Mouse (Mus musculus): ENCODE results near the gene Ubap1l. TPM values are rescaled to one million over a fixed set of nuclear protein-coding genes. Genes with fewer than 3 reads are reported as not detected.

The Ubap1l gene
- polyA plus RNA-seq, 1 experiment: 0.75 TPM

DNA sequence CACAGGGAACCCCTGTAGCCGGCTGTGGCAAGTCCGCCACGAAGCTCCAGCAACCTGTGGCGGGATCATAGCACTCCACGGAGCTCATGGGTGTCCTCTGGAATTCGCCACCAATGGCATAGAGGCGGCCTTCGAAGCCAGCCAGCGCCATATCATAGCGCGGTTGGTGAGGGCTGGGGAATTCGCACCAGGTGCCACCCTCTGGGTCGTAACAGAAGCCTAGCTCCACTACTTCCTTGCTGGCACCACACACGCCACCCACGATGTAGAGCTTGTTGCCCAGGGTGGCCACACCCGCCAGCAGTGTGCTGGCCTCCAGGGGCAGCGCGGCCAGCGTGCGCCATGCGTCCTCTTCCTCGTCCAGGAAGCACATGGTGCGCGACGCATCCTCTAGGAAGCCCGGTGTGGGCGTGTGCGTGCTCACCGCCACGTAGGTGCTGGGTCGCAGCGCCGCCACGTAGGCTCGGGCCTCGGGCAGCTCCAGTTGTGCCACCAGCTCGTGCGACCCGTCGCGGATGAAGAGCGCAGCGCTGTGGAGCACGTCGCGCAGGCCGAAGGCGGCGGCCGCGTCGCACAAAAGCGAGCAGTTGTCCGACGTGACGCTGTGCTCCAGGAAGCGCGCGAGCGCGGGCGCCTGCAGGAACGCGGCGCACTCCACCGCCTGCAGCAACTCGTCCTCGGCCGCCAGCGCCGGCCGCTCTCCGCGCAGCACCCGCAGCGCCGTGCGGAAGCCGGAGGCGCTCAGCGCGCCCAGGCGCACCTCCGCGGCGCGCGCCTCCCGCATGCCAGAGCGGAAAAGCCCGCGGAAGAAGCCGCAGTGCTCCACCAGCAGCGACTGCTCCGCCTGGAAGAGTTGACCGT lies 30.1 kb downstream of the Ubap1l start:
- H3K27ac ChIP-seq (replicated peaks; ENCODE audit: low read depth, low read length): no peak overlapping the region
- H3K4me3 ChIP-seq (ENCODE audit: insufficient read depth, low read depth, low read length): peak overlapping the region; percentile 41
- H3K4me1 ChIP-seq (ENCODE audit: control insufficient read depth, insufficient read depth, insufficient read length, low read length): peaks cover 12% of the 10 kb centered on the region

DNA sequence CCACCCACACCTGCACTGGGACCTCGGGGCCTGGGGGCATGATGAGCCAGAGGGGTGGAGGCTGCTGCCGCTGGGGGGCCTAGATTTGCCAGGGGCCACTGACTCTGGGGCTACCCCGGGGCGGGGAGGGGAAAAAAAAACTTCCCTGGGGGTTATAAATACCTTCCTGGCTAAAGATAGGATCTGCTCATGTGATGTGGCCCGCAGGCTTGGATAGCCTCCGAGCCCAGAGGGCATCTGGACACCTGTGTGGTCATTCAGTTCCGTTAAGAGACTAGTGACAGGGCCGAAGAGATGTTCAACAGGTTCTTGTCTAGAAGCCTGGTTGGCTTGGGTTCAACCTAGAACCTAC lies 30.7 kb downstream of the Ubap1l start, which contains the start of gene Kbtbd13:
Kbtbd13 (minus strand) TSS at position 40 of the 352 bp plus-strand sequence.
- Histone ChIP-seq H3K4me1 (ENCODE audit: control insufficient read depth, insufficient read depth, insufficient read length, low read length) (peaks cover 12% of the 10 kb centered on the region), H3K27ac (replicated peaks; ENCODE audit: low read depth, low read length) (peak within 1 kb of the TSS; percentile 26; the same call in 1 of the 2 replicates), H3K4me3 (ENCODE audit: insufficient read depth, low read depth, low read length) (peak within 1 kb of the TSS; percentile 41)

DNA sequence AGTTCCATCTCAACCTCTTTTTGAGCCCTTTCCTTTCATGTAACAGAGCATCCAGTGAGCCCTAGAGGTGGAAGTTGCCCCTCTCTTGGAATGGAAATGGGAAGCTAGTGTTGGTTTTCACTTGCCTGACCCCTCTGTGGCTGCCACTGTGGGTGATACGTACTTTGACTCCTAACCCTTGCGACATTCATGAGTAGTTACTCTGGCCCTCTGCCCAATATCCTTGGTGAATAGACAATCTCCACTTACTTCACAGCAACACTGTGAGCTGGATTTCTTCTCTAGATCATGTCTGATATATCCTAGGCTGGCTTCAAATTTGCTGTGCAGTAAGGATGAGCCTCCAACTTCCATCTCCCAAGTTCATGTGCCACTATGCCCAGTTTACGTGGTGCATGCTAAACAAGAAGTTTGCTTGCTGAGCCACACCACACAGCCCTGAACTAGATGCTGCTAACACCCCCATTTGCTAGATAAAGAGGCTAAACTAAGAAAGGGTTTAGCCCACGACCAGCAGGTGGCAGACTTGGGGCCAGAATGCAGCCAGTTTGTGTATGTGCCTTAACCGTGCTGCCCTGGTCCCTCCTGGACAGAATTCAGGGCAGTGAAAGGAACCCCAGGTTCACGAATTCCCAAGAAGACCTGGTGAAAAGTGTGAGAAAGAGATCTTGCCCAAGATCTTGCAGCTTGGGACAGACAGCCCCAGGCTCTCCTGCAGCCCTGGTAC lies 32.0 kb downstream of the Ubap1l start:
- peak overlapping the region; percentile 66 for H3K27ac ChIP-seq (replicated peaks; ENCODE audit: low read depth, low read length)
- H3K4me1 ChIP-seq (ENCODE audit: control insufficient read depth, insufficient read depth, insufficient read length, low read length): peaks cover 12% of the 10 kb centered on the region
- H3K4me3 ChIP-seq (ENCODE audit: insufficient read depth, low read depth, low read length): no peak overlapping the region

- Histone ChIP-seq H3K27ac (replicated peaks; ENCODE audit: low read depth, low read length) (peak overlapping the region; percentile 95), H3K4me3 (ENCODE audit: insufficient read depth, low read depth, low read length) (no peak overlapping the region), H3K4me1 (ENCODE audit: control insufficient read depth, insufficient read depth, insufficient read length, low read length) (peaks cover 12% of the 10 kb centered on the region)
These were observed 32.8 kb downstream of the Ubap1l start for GRCm38 (mm10) chr9:65393606-65394005.

DNA sequence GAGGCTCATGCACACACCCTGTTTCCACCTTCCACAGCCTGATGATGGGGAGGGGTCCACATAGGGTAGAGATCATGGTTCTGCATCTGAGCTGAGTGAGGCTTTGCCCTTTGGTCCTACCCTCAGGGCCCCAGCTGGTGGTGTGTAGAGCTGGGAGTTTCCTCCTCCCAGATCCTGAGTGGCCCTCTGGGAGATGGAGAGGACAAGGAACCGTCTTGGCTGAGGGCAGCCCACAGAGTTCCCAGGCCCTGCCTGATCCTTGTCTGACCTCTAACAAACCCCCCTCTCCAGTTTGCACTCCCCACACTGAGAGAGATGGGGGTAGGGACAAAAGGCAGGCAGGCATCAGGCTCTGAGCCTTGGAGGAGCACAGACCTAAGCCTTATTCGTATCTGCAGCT lies 33.5 kb downstream of the Ubap1l start:
- peaks cover 10% of the 10 kb centered on the region for H3K4me1 ChIP-seq (ENCODE audit: control insufficient read depth, insufficient read depth, insufficient read length, low read length)
- peak overlapping the region; percentile 95 for H3K27ac ChIP-seq (replicated peaks; ENCODE audit: low read depth, low read length)
- H3K4me3 ChIP-seq (ENCODE audit: insufficient read depth, low read depth, low read length): no peak overlapping the region

DNA sequence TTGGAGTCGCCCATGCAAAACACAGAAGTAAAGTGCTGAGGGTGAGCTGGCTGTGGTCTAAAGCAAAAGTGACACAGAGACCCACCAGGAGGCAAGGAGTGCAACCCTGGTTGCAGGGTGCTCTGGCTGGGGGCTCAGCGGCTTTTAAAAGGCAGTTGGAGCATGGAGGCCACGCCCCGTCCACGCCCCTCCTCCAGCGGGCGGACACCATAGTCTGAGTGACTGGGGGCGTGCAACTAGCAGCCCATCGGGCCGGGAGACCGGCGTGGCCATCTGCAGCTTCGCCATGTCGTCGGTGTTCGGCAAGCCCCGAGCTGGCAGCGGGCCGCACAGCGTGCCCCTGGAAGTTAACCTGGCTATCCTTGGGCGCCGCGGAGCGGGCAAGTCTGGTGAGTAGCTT lies 37.4 kb downstream of the Ubap1l start, which contains the start of gene Rasl12:
Rasl12 (plus strand) TSS at position 228 of the 400 bp plus-strand sequence.
- Histone ChIP-seq H3K27ac (replicated peaks; ENCODE audit: low read depth, low read length) (peak within 1 kb of the TSS; percentile 93), H3K4me3 (ENCODE audit: insufficient read depth, low read depth, low read length) (peak within 1 kb of the TSS; percentile 76), H3K4me1 (ENCODE audit: control insufficient read depth, insufficient read depth, insufficient read length, low read length) (peaks cover 12% of the 10 kb centered on the region)

- Histone ChIP-seq H3K27ac (replicated peaks; ENCODE audit: low read depth, low read length) (peak overlapping the region; percentile 93), H3K4me1 (ENCODE audit: control insufficient read depth, insufficient read depth, insufficient read length, low read length) (peaks cover 14% of the 10 kb centered on the region), H3K4me3 (ENCODE audit: insufficient read depth, low read depth, low read length) (peak overlapping the region; percentile 76)
These were observed 39.1 kb downstream of the Ubap1l start for GRCm38 (mm10) chr9:65399934-65400333.

GRCm38 (mm10) chr9:65404331-65405183 lies 43.7 kb downstream of the Ubap1l start:
- Histone ChIP-seq H3K4me1 (ENCODE audit: control insufficient read depth, insufficient read depth, insufficient read length, low read length) (peaks cover 23% of the 10 kb centered on the region), H3K4me3 (ENCODE audit: insufficient read depth, low read depth, low read length) (peak overlapping the region; percentile 30), H3K27ac (replicated peaks; ENCODE audit: low read depth, low read length) (peak overlapping the region; percentile 89)

DNA sequence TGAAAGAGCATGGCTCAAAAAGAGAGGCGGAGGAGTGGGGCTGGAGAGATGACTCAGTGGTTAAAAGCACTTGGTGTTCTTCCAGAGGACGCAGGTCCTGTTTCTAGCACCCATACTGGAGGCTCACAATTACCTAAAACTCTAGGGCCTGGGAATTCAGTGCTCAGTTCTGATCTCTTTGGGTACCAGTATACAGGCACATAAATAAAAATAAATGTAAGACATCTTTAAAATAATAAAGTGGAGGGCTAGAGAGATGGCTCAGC lies 44.3 kb downstream of the Ubap1l start:
- peak overlapping the region; percentile 89 for H3K27ac ChIP-seq (replicated peaks; ENCODE audit: low read depth, low read length)
- peaks cover 25% of the 10 kb centered on the region for H3K4me1 ChIP-seq (ENCODE audit: control insufficient read depth, insufficient read depth, insufficient read length, low read length)
- H3K4me3 ChIP-seq (ENCODE audit: insufficient read depth, low read depth, low read length): 0 out of 2 replicates have a peak overlapping the region, but pooled peaks have one; percentile 8

GRCm38 (mm10) chr9:65407327-65407726 lies 46.5 kb downstream of the Ubap1l start:
- Histone ChIP-seq H3K27ac (replicated peaks; ENCODE audit: low read depth, low read length) (peak overlapping the region; percentile 78), H3K4me3 (ENCODE audit: insufficient read depth, low read depth, low read length) (no peak overlapping the region), H3K4me1 (ENCODE audit: control insufficient read depth, insufficient read depth, insufficient read length, low read length) (peaks cover 27% of the 10 kb centered on the region)

- no peak overlapping the region for H3K4me3 ChIP-seq (ENCODE audit: insufficient read depth, low read depth, low read length)
- peaks cover 25% of the 10 kb centered on the region for H3K4me1 ChIP-seq (ENCODE audit: control insufficient read depth, insufficient read depth, insufficient read length, low read length)
- H3K27ac ChIP-seq (replicated peaks; ENCODE audit: low read depth, low read length): peak overlapping the region; percentile 78
These were observed 47.0 kb downstream of the Ubap1l start for GRCm38 (mm10) chr9:65407861-65408260.

DNA sequence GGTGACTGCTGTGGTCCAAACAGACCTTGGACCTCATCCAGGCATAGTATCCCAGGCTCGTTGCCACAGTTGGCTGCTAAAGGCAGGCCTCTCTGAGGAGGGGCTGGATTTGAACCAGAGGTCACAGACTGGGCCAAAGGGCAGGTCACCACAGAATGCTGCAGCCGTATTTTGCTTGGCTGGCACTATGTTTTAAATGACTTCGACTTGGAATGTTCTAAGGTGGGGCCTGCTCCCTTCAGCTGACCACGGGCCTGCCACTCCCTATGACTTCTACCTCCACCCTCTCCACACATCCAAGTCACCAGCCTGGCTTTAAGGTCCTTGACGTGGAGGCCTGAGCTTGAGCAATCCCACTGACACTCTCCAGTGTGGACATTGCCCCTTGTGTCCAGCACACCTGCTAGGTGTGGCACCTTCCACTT lies 48.0 kb downstream of the Ubap1l start:
- Histone ChIP-seq H3K4me1 (ENCODE audit: control insufficient read depth, insufficient read depth, insufficient read length, low read length) (peaks cover 17% of the 10 kb centered on the region; the same call in 1 of the 2 replicates), H3K4me3 (ENCODE audit: insufficient read depth, low read depth, low read length) (no peak overlapping the region), H3K27ac (replicated peaks; ENCODE audit: low read depth, low read length) (peak overlapping the region; percentile 80)

DNA sequence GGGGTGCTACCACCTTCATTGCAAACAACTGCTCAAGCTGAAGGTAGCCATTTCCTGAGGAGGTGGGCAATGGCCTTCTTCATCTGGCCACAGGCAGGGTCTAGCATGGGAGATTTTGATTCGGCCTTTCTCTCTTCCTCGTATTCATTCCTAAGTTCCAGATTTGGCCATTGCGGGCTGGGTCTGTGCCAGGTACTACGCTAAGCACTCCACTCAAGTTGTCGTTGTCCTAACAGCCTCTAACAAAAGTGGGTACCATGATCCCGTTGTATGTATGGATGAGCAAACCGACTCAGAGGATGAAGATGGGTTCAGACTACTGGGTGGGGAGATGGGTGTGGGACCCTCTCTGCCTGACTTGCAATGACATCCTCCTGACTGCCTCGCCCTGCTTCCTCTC lies 49.5 kb downstream of the Ubap1l start:
- Histone ChIP-seq H3K27ac (replicated peaks; ENCODE audit: low read depth, low read length) (0 out of 2 replicates have a peak overlapping the region, but pooled peaks have one; percentile 16), H3K4me3 (ENCODE audit: insufficient read depth, low read depth, low read length) (no peak overlapping the region), H3K4me1 (ENCODE audit: control insufficient read depth, insufficient read depth, insufficient read length, low read length) (peaks cover 15% of the 10 kb centered on the region; the same call in 1 of the 2 replicates)

GRCm38 (mm10) chr9:65411326-65411725 lies 50.5 kb downstream of the Ubap1l start:
- H3K27ac ChIP-seq (replicated peaks; ENCODE audit: low read depth, low read length): 0 out of 2 replicates have a peak overlapping the region, but pooled peaks have one; percentile 10
- peaks cover 15% of the 10 kb centered on the region; the same call in 1 of the 2 replicates for H3K4me1 ChIP-seq (ENCODE audit: control insufficient read depth, insufficient read depth, insufficient read length, low read length)

DNA sequence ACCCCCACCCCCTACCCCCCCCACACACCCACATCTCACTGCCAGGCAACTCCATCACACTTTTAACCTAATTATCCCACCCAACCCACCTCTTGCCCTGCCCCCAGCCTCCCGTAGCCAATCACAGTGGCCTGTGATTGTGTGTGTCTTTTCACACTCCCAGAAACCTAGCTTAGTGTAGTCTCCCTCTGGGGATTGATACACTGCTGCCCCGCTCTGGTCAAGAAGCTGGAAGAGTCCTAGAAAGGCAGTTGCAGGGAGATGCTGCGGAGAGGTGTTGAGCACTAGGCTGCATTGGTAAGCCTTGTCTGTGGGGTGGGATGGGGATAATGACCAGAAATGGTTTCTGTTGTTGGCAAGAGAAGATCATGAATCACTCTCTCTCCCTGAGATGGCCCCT lies 56.9 kb downstream of the Ubap1l start:
- H3K27ac ChIP-seq (replicated peaks; ENCODE audit: low read depth, low read length): no peak overlapping the region
- H3K4me1 ChIP-seq (ENCODE audit: control insufficient read depth, insufficient read depth, insufficient read length, low read length): no peaks in the 10 kb centered on the region
- no peak overlapping the region for H3K4me3 ChIP-seq (ENCODE audit: insufficient read depth, low read depth, low read length)

More at GRCm38 (mm10) chr9:65411326-65411725, 50.5 kb downstream of the Ubap1l start:
- H3K4me3 ChIP-seq (ENCODE audit: insufficient read depth, low read depth, low read length): no peak overlapping the region
